Mouse (Mus musculus) MEL (cell line): ENCODE measurements around the gene Syt7.

Experiments
- CTCF ChIP-seq, 3 experiments: IDR thresholded peaks in 2 of 3; conservative IDR thresholded peaks in 1 of 3; 2 replicates each; pipeline ENCODE4 v1.5.1; 2011 to 2012; ENCODE audit warnings: low read length in 3 of 3, low read depth in 2 of 3, mild to moderate bottlenecking in 2 of 3, improper control_type of control experiment in 1 of 3, inconsistent platforms in 1 of 3, mixed read lengths in 1 of 3, moderate library complexity in 1 of 3; ENCODE audit not compliant: control insufficient read depth in 1 of 3, insufficient read depth in 1 of 3, poor library complexity in 1 of 3, severe bottlenecking in 1 of 3
- E2F4 ChIP-seq: IDR thresholded peaks from 2 replicates; pipeline ENCODE4 v1.6.1; 2011; ENCODE audit warnings: low read depth, low read length, improper control_type of control experiment, borderline replicate concordance
- HCFC1 ChIP-seq: IDR thresholded peaks from 2 replicates; pipeline ENCODE4 v1.6.1; 2012; ENCODE audit warnings: low read depth, mild to moderate bottlenecking, inconsistent platforms, low read length, improper control_type of control experiment, moderate library complexity
- MAZ ChIP-seq: IDR thresholded peaks from 2 replicates; pipeline ENCODE4 v1.6.1; 2012; ENCODE audit warnings: low read depth, mild to moderate bottlenecking, inconsistent platforms, low read length, improper control_type of control experiment
- MYC ChIP-seq: IDR thresholded peaks from 2 replicates; pipeline ENCODE4 v1.6.1; 2011; ENCODE audit warnings: low read depth, mild to moderate bottlenecking, low read length, improper control_type of control experiment, moderate library complexity
- POLR2AphosphoS5 ChIP-seq: IDR thresholded peaks from 2 replicates; pipeline ENCODE4 v1.6.1; 2012; ENCODE audit warnings: low read depth, borderline replicate concordance, mild to moderate bottlenecking, inconsistent platforms, low read length, moderate library complexity, mixed read lengths
- RCOR1 ChIP-seq: IDR thresholded peaks from 2 replicates; pipeline ENCODE4 v1.6.1; 2012; ENCODE audit warnings: low read depth, mild to moderate bottlenecking, inconsistent platforms, low read length, improper control_type of control experiment
- USF1 ChIP-seq: IDR thresholded peaks from 2 replicates; pipeline ENCODE4 v1.6.1; 2014; ENCODE audit warnings: low read depth, mild to moderate bottlenecking, inconsistent platforms, low read length, improper control_type of control experiment, moderate library complexity
- ZNF384 ChIP-seq: IDR thresholded peaks from 2 replicates; pipeline ENCODE4 v1.6.1; 2012; ENCODE audit warnings: low read depth, mild to moderate bottlenecking, inconsistent platforms, low read length, improper control_type of control experiment

- TF ChIP-seq MAZ (no peak), MYC (no peak), CTCF (IDR thresholded peaks at IDR 0.05 in 2 of 3, conservative IDR thresholded peaks at IDR 0.05 in 1 of 3; ENCODE audit: control insufficient read depth in 1 of 3, insufficient read depth in 1 of 3, low read depth in 2 of 3, low read length in 3 of 3, poor library complexity in 1 of 3, severe bottlenecking in 1 of 3) (peak; percentile 93 to 100 (median 97)), USF1 (no peak), RCOR1 (no peak), POLR2AphosphoS5 (no peak), E2F4 (no peak), ZNF384 (no peak), HCFC1 (no peak)
Observed at GRCm38 (mm10) chr19:10502571-10502970, 113.7 kb downstream of the Syt7 start.
